Mouse (Mus musculus) gastrocnemius, postnatal 14 days (tissue): ENCODE data around the gene Cpn1. TPM values are rescaled to one million over a fixed set of nuclear protein-coding genes. Genes with fewer than 3 reads are reported as not detected.

Experiments
- DNase-seq: peaks from one replicate; pipeline ENCODE4 v3.0.0; 2021; ENCODE audit warnings: mixed read lengths
- intact Hi-C: fragments of 180-260 bp; cut with DNase I; formaldehyde crosslinking; loops from one replicate; pipeline ENCODE4 v1.15.1; 2025; ENCODE audit warnings: low total_unique reads
- total RNA-seq, 2 experiments: library from RNA; stranded (reverse); gene quantifications; 2 replicates each; pipeline ENCODE4 v1.2.3; 2021

Gene Cpn1
- total RNA-seq, 2 experiments from 2014 or later: not detected

DNA sequence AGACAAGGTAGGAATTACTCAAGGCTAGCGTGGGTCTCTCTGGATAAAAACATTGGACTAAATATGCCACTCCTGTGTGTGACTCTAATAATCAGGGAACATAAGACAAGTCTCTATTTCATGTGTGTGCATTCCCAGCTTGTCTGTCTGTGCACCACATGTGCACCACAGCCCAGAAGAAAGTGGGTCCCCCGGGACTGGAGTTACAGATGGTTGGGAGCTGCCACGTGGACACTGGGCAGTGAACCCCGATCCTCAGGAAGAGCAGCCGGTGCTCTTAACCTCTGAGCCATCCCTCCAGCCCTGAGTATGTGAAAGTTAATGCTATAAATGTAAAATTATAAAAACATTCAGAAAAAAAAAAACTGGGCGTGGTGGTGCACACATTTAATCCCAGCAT is 68.6 kb downstream of the Cpn1 start:
- intact Hi-C loops: no loop called here
- peak; percentile 26 for DNase-seq

GRCm38 (mm10) chr19:43917406-43917691 is 69.0 kb downstream of the Cpn1 start:
- intact Hi-C loops: no loop called here
- no peak for DNase-seq

DNA sequence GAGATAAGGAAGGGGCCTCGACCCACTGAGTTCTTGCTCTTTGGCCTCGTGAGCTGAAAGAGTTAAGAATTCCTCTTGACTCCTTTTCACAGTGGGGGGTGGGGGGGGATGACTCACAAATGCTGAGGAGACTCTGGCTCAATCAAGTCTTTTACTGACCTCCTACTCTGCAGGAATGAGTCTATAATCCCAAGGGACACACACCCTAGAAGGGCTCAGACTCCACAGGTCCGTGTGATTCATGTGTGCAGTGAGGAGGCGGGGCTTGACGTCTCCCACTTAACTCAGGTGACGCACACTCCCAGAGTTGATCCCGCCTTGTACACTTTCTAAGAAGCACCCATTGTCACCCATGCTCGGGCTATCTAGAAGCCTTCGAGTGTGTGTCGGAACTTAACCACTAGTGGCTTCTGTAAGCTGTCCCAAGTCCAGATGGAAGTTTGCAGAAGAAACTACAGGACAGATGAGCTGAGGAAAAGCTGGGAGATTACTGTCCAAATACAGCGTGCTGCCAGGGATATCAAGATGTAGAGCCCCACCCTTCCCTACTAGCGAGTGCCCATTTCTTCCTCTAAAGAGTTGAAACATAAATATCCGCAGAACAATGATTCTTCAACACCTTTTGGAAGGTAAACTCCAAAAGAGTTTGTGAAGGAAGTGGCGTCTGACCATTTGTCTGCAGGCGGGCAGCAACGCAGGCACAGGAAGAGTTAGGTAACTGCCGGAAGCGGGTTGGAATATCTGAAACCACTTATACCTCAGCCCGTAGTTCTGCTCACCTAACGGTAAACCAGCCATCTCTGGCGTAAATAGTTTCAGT is 69.6 kb downstream of the Cpn1 start:
- no peak for DNase-seq

GRCm38 (mm10) chr19:43915431-43915830 is 70.9 kb downstream of the Cpn1 start:
- intact Hi-C loops: no loop called here
- no peak for DNase-seq

More for the DNA sequence above, 69.6 kb downstream of the Cpn1 start:
- intact Hi-C loops: no loop called here

- DNase-seq: no peak
- intact Hi-C loops: no loop called here
Measured at GRCm38 (mm10) chr19:43914986-43915385, 71.4 kb downstream of the Cpn1 start.

- intact Hi-C loops: no loop called here
- DNase-seq: no peak
Measured at GRCm38 (mm10) chr19:43912775-43913486, 73.4 kb downstream of the Cpn1 start.

DNA sequence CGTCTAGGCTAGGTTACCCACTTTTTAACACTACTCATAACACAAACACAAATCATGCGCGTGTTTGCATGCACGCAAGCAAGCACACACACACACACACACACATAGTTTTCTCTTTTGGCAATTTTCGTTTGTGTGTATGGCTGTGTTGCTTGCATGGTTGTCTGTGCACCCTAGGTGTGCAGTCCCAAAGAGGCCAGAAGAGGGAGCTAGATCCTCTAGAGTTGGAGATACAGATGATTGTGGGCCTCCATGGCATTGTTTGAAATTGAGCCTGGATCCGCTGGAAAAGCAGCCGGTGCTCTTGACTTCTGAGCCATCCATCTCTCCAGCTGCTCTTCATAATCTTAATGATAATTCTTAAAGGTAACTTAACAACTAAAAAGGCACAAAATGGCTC is 79.9 kb downstream of the Cpn1 start:
- DNase-seq: no peak
- intact Hi-C loops: loop anchor here (2.0 kb wide), 1 partner anchor 74 kb away; no protein-coding TSS in a partner anchor

Other genes with a start within 250 kb of the Cpn1 start
- 10 to 100 TPM; 10.6 to 12.5 TPM for gene Cutc, start 233.6 kb downstream of the Cpn1 start, total RNA-seq
- 10 to 100 TPM; 26.0 to 32.6 TPM for gene Cox15, start 233.6 kb downstream of the Cpn1 start, total RNA-seq
- gene Abcc2, start 204.4 kb downstream of the Cpn1 start, total RNA-seq: not detected
- gene Dnmbp, start 46.4 kb downstream of the Cpn1 start, total RNA-seq: 10 to 100 TPM in 1 of 2 experiments, 1 to 10 TPM in 1; 8.4 to 11.8 TPM
- not detected for gene Cyp2c23, start 42.7 kb upstream of the Cpn1 start, total RNA-seq
- gene Erlin1, start 83.2 kb upstream of the Cpn1 start, total RNA-seq: 1 to 10 TPM; 4.7 to 5.5 TPM
- 10 to 100 TPM; 13.6 to 16.0 TPM for gene Chuk, start 120.9 kb upstream of the Cpn1 start, total RNA-seq
- gene Cwf19l1, start 149.3 kb upstream of the Cpn1 start, total RNA-seq: 1 to 10 TPM; 6.4 to 6.6 TPM
- 10 to 100 TPM; 13.4 to 13.9 TPM for gene Bloc1s2, start 159.9 kb upstream of the Cpn1 start, total RNA-seq
- gene Pkd2l1, start 205.9 kb upstream of the Cpn1 start, total RNA-seq: not detected
- not detected for gene Scd3, start 216.7 kb upstream of the Cpn1 start, total RNA-seq